Mouse (Mus musculus): ENCODE measurements around the gene Olfr571.

The Olfr571 gene

DNA sequence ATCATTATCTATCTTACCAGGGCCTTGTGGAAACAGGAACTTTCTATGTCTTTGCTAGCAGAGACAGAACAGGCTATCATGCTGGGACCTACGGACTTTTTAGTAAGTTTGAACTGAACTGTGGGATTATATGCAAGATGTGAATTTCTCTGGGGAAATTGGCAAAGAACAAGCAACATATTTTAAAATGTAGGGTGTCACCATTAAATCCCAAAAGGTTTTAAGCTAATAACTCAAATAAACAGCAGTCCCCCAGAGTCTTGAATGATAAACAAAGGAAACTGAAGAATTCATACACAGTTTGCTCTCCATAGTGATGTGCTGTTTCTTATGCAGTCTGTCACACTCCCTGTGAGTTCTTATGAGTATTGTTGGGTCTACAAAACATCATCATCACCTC lies 58.7 kb downstream of the Olfr571 start, which contains the start of gene Olfr566:
TSS of gene Olfr566 (minus strand) at position 101 of the 400 bp plus-strand sequence.
- Histone ChIP-seq H3K27me3 (ENCODE audit: control insufficient read depth, insufficient read depth, low read length, poor library complexity, severe bottlenecking) (no peaks in the 10 kb centered on the region), H3K36me3 (ENCODE audit: control insufficient read depth, insufficient read depth, low read length, poor library complexity, severe bottlenecking) (no peaks in the 10 kb centered on the region)
- no peak for DNase-seq (ENCODE audit: low read depth, low spot score)

DNA sequence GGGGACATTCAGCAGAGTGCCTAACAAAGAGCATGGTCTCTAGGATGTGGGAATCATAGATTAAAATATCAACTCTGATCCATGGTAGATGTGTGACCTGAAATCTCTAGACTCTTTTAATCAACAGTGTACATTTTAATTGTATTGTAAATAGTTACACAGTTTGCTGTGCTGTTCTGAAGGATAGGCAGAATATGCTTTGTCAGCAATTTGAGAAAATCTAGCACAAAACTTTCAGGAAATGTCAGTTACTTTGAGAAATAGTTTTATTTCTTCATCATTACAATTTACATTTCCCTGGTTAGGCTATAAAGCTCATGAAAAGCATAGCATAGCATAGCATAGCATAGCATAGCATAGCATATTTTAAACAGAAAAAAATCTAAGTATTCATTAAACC lies 61.5 kb downstream of the Olfr571 start:
- DNase-seq (ENCODE audit: low read depth, low spot score): no peak
- Histone ChIP-seq H3K36me3 (ENCODE audit: control insufficient read depth, insufficient read depth, low read length, poor library complexity, severe bottlenecking) (no peaks in the 10 kb centered on the region), H3K27me3 (ENCODE audit: control insufficient read depth, insufficient read depth, low read length, poor library complexity, severe bottlenecking) (no peaks in the 10 kb centered on the region)

All from splenic B cell, adult 2 months (primary cell).